Mouse (Mus musculus) neutrophil, adult 83 days (primary cell): ENCODE data around the gene Boll. TPM values are rescaled to one million over a fixed set of nuclear protein-coding genes. Genes with fewer than 3 reads are reported as not detected.

Source experiments
- total RNA-seq, 2 experiments: library from RNA; stranded (reverse); gene quantifications; one replicate each; pipeline ENCODE4 v1.2.4; 2023

Gene Boll
- total RNA-seq: not detected

DNA sequence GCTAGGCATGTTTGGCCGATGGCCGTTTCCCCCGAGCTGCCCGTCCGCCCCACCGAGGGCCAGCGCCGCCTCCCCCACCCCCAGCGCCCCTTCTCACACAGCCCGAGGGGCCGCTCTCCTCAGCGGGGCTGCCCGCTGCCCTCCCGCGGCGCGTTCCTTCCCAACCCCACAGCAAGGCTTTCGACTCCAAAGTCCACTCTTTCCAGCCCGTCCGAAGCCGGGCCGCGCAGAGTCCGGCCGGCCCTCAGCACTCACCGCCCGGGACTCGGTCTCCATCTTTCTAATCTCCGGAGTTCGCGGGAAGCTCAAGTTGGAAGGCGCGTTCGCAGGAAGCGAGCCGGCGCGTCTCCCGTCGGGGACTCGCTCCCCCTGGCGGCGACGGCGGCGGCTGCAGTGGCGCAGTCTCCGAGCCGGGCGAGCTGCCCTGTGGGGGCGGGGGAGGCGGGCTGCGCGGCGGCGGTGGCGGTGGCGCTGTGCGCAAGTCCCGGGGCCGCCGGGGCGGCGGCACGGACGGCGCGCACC lies at the start of gene Boll:
TSS of gene Boll (minus strand) at position 426 of the 522 bp plus-strand sequence.

DNA sequence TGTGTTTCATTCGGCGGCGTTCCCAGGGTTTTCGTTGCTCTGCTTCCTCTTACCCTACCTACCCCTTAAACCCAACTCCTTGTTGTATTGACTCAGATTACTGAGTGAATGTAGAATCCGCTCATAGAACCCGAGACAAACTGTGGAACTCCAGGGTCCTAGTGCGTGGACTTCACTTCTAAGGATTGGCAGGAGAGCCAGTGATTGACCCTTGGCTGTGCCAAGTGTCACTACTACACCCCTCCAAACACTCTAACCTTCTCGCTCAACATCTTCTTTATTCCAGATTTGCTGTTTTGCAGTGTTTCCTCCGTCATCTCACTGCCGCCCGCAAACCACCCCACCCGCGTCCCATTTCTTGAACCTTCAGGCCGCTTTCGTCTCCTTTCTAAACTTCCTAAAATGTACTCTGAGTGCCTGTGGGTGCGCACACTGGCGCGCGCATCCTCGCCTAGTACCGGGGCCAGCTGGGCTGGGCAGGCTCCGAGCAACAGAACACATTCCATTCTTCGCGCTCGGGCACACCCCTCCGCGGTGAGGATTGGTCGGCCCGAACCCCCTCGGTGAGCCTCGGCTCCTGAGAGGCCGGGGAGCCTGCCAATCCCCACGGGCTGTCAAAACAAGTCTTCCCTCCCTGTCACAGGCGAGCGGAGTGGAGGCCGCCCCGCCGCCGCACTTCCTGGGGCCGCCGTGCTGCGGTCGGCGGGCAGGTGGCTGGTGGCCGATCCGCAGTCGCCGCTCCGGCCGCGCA lies 42.2 kb upstream of the Boll start, which contains the start of gene Plcl1:
TSS of gene Plcl1 (plus strand) at position 650 of the 751 bp plus-strand sequence.

DNA sequence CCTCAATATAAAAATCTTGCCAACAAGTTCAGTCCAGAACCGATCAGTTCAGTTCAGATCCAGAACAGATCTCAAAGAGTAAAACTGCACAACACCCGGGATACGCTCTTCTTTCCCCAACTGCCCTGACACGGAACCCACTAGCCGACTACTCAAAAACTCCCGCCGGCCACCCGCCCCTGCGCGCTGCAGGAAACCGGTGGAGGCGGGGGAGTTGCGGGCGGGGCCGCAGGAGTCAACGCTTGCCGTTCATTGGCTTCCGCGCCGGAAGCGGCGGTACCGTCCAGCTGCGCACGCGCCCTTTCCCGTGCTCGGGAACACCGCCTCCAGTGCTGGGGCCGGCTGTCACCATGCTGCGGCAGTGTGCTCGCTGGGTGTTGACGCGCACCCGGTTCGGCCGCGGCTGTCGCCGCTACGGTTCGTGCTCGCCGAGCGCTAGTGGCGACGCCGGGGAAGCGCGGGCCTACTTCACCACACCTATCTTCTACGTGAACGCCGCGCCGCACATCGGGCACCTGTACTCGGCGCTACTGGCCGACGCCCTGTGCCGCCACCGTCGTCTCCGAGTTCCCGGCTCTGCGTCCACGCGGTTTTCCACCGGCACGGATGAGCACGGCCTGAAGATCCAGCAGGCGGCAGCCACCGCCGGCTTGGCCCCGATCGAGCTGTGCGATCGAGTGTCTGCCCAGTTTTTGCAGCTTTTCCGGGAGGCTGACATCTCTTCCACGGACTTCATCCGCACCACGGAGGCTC lies 126.2 kb downstream of the Boll start, which contains the start of gene Mars2:
TSS of gene Mars2 (plus strand) at position 288 of the 753 bp plus-strand sequence.

DNA sequence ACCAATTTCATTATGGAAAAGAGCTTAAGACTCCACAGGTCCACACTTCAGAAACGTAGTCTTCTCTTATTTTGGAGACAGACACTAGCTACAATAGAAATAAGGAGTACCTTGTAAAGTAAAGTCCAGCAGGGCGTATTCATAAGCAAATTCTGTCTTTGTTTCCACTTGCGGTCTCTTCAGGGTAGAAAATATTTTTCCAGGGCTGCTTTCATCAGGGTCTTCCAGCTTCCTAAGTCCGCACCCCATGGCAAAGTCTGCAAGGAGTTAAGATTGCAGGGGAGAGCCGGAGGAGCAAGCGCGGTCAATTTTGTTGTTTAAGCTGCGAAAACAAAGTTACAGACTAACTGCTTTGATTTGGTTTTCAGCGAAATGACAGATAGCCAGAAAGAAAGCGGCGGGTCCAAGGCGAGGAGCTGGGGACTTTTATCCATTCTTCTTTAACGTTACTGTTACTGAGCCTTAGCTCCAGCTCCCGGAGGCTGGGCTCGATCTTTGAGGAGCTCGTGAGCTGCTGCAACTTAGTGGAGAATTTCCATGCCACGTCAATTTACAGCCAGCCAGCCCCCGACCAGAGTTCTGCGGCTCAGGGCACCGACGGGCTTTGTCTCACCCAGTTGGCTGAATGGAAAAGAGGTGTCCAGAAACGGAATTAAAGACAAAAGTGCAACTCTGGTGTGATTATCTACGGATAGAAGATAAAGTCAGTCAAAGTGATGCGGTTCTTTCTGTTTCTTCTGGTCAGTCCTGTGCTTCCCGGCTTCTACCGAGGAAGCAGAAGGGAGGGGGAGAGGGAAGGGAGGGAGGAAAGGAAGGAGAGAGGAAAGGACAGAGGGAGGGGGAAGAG lies 137.0 kb downstream of the Boll start, which contains the start of gene Rftn2:
TSS of gene Rftn2 (minus strand) at position 772 of the 847 bp plus-strand sequence.

Other genes with a start within 250 kb of the Boll start
- 10 to 100 TPM; 34.7 to 37.9 TPM for gene Mob4, start 232.2 kb downstream of the Boll start, total RNA-seq
- under 1 TPM; 0.64 to 0.97 TPM for gene Rftn2, start 136.7 kb downstream of the Boll start, total RNA-seq
- gene Mars2, start 126.3 kb downstream of the Boll start, total RNA-seq: 1 to 10 TPM; 2.2 to 2.3 TPM
- gene Plcl1, start 42.5 kb upstream of the Boll start, total RNA-seq: under 1 TPM; 0.39 to 0.57 TPM